Mouse (Mus musculus) layer of hippocampus, adult 2 months (tissue): ENCODE results near the gene Slc35c2. TPM values are rescaled to one million over a fixed set of nuclear protein-coding genes. Genes with fewer than 3 reads are reported as not detected.

Experiments used
- DNase-seq, 2 experiments: peaks; one replicate each; pipeline ENCODE4 v3.0.0; 2022; ENCODE audit warnings: low spot score in 2 of 2
- H3K27ac ChIP-seq: fragments of 200-600 bp; 2 replicates; pipeline ENCODE4 v1.8.1; 2022
- H3K4me3 ChIP-seq: fragments of 200-600 bp; 2 replicates; pipeline ENCODE4 v1.8.1; 2022; ENCODE audit warnings: mild to moderate bottlenecking
- CTCF ChIP-seq: fragments of 200-600 bp; conservative IDR thresholded peaks from 2 replicates; pipeline ENCODE4 v1.8.1; 2022; ENCODE audit warnings: antibody characterized with exemption, mild to moderate bottlenecking, moderate library complexity
- total RNA-seq, 2 experiments: library from RNA; stranded (reverse); gene quantifications; 2 replicates each; pipeline ENCODE4 v1.2.3; 2021

Gene Slc35c2
- total RNA-seq, 2 experiments from 2014 or later: 94.6 to 98.4 TPM

DNA sequence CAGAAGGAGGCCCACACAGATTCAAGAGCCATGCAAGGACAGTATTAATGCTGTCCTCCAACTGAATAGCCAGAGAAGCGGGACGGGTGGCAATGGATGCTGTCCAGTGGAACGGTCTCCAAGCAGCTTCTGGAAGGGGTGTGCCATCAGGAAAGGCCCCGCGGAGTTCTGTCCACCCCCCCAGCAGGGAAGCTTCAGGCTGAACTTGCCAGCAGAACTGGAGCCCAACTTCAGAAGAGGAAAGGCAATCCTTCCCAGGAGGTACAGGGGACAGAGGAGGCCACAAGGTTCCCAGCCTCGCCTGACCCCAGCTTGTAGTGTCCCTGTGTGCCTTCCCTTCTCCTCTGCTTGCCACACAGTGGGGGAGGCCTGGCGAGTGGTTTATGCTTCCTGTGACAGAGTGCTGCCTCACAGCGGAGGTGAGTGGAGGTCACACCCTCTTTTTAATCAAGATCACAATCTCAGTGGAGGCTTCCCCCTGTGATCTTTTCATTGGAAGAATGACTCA lies 33.8 kb upstream of the Slc35c2 start:
- peak overlapping the region; percentile 98 for H3K27ac ChIP-seq
- peak overlapping the region; percentile 14; the same call in 1 of the 2 replicates for H3K4me3 ChIP-seq
- no peak for DNase-seq
- TF ChIP-seq CTCF: peak; percentile 35; the same call in 1 of the 2 replicates

DNA sequence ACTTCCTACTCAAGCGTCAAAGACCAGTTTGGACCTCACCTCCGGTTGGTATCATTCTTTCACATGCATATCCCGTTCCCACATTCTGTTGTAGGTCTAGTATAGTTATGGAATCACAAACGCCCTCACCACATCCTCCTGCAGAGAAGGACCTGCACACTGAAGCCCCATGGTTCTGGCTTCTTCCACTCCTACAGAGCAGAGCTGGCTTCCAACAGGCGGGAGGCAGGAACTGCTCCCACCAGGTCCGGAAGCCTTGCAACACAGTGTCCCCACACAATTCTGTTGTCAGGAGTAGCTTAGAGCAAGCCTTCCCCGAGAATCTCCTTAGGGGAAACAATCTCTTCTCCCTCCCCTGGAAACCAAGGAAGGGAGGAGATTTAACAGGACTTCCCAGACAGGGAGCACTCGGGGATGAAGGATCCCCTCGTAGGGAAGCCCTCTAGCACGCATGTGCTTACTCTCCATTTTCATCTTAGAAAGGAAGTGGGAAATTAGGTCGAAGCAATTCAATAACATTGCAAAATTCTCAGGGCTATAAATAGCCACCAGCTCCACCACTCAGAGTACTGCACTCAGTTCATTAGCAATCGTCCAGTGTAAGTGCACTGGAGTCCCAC lies 33.0 kb upstream of the Slc35c2 start:
- peak; percentile 48 for TF ChIP-seq CTCF
- peak overlapping the region; percentile 23 for H3K4me3 ChIP-seq
- DNase-seq: no peak
- H3K27ac ChIP-seq: peak overlapping the region; percentile 98

DNA sequence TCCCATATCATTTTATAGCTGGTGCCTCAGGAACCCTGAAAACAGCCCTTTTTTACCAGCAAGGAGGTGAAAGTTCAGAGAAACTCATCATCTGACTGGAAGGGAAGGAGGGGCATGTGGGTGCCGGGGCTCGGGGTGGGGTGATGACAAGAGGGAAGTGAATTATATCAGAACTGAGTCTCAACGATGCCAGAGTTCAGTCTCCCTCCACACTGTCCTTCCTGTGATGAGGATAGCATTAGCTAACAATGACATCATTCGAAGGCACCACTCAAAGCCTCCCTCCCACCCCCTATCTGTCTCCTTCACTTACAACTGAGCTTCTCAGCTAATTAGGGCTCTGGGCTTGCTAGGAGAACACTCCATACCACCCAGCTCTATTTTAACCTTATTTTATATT lies 31.8 kb upstream of the Slc35c2 start:
- Histone ChIP-seq H3K27ac (peak overlapping the region; percentile 98), H3K4me3 (no peak overlapping the region)
- no peak for DNase-seq
- TF ChIP-seq CTCF: no peak

DNA sequence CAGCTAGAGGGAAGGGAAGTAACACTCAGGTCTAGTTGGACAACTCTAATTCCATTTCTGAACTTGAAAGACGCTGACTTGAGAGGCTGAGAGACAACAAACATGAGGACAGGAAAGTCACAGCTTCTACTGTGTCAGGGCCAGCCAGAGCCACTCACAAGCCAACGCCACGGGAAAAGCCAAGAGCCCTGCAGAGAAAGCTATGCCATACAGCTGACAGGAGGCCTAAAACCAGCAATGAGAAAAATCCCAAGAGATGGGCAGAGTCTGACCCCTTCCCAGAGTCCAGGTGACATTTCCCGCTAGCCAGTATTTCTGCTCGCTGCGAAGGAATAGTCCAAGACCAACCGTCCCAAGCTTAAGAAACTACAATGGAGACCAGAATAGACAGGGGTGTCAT lies 31.3 kb upstream of the Slc35c2 start:
- peak overlapping the region; percentile 98 for H3K27ac ChIP-seq
- DNase-seq: no peak
- TF ChIP-seq CTCF: no peak
- no peak overlapping the region for H3K4me3 ChIP-seq

DNA sequence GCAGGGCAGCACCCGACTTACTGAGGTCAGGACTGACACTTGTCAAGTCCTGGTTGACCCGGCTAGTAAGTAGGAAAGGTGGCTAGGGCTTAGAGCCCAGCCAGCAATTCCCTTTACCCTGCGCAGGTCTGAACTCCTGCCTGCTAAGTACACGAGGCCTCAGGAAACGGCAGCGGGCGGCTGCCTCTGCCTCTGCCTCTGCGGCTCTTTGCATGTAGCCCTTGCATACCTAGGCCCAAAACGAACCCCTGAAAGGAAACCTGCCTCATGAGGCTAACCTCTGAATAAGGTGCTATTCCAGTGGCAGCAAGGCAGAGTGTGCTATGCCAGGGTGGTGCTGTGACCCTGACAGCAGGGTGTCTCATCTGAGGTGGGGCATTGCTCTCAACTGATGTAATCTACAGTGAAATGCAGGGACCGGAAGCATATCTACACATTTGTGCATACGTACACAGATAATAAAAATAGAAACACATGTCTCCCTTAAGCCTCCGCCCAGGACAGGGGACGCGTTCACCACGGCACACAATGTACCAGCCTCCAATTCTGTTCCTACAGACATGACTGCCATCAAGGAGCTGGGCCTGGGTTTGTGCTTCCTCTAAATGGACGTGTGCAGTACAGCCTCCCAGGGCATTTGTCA lies 30.1 kb upstream of the Slc35c2 start:
- TF ChIP-seq CTCF: no peak
- no peak for DNase-seq
- peak overlapping the region; percentile 98 for H3K27ac ChIP-seq
- no peak overlapping the region for H3K4me3 ChIP-seq

DNA sequence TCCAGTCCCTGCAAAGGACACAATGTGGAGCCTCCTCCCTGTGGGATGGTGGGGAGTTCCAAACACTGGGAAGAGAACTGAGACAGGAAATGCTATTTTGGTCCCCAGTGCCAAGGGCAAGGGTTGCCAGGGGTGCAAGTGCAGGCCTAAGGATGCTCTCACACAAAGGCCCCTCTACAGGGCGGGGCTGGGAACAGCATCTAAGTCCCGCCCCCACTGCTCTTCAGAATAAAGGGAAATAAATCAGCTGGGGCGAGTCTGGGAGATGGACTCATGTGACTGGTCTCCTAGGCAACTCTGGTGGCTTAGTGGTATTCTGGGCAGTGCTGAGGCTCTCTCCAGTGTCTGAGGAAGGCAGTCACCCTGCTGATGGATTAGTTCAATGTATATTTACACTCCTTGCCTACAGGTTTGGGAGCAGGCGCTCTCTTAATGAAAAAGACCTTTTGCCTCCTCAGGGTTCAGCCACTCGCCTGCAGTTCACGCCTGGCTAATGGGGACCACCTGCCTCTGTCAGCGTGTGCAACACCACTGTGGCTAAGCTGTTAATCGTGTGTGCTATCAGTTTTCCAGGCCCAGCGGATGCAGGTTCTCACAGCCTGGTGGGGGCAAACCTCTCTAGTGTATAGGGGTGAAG lies 29.3 kb upstream of the Slc35c2 start:
- H3K27ac ChIP-seq: peak overlapping the region; percentile 98
- peak overlapping the region; percentile 23; the same call in 1 of the 2 replicates for H3K4me3 ChIP-seq
- TF ChIP-seq CTCF: peak; percentile 29
- DNase-seq: peak; percentile 62 to 85

DNA sequence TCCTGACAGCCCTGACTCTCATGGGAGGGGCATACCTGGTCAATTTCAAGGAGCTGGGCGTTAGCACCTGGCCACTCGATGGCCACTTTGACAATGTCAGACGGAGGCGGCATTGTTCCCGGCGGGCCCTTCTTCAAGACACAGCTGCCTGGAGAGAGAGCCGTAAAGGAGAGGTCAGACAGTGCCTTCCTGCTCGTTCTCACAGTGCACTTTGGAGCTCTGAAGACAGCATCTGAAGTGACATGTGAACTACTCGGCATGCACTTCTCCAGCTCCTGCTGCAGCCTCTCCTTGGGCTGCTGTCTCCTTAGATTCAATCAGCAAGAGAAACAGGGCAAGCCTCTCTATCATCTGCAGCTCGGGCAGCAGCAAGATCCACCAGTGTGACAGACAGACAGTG lies 28.5 kb upstream of the Slc35c2 start:
- Histone ChIP-seq H3K27ac (peak overlapping the region; percentile 98), H3K4me3 (no peak overlapping the region; the same call in 1 of the 2 replicates)
- DNase-seq: no peak
- no peak for TF ChIP-seq CTCF

DNA sequence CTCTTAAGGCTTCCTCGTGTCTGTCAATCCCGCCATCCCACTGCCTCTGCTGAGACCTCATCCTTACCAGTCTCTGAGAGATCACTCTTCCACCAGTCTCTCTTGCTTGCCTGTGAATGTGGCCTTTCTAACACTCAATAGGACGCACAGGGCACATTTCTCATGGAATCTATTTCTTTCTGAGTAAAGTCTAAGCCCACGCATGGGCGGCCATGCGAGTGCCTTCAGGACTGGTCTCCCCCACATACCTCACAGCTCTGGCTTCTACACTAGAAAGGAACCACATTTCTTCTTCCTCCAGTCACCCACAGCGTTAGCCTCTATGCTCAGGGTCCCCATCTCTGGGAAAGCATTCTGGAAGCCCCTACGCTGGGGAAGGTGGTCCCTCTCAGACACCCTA lies 26.5 kb upstream of the Slc35c2 start:
- Histone ChIP-seq H3K27ac (peak overlapping the region; percentile 18; the same call in 1 of the 2 replicates), H3K4me3 (no peak overlapping the region)
- DNase-seq: no peak
- TF ChIP-seq CTCF: no peak

DNA sequence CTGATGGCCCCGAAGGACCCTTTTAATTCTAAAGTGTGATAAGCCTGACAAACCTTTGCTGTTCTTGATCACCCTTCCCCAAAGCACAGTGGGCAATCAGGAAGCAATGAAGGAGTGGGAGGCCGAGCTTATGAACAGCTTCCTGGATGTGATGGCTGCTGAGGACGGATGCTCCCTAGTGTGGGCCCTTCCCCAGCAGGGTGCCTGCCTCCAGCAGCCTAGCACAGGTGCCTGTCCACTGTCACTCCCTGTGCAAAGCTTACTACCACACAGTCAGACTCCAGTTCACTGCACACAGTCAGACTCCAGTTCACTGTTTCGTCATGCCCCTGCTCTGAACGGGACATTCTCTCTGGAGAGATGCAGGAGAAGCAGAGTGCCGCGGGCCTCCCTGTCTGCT lies 24.7 kb upstream of the Slc35c2 start:
- no peak overlapping the region for H3K4me3 ChIP-seq
- no peak for DNase-seq
- peak overlapping the region; percentile 83 for H3K27ac ChIP-seq
- no peak for TF ChIP-seq CTCF

DNA sequence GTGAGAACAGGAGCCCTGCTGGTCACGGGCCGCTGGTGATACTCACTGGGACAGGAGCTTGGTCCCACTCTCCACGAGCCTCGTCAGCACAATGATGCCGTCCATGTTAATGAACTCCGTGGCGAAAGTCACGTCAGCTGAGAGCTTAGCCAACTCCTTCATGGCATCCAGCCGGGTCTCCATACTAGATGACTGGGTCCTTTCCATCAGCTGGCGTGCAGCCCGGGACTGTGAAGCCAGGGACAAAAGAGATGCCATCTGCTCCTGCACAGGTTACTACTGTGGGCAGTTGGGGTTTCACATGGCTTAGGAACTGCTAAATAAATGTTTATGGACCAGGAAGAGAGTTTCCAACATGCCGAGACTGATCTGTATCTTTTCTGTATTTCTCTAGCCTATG lies 23.9 kb upstream of the Slc35c2 start:
- no peak overlapping the region for H3K4me3 ChIP-seq
- TF ChIP-seq CTCF: no peak
- no peak for DNase-seq
- H3K27ac ChIP-seq: peak overlapping the region; percentile 83

DNA sequence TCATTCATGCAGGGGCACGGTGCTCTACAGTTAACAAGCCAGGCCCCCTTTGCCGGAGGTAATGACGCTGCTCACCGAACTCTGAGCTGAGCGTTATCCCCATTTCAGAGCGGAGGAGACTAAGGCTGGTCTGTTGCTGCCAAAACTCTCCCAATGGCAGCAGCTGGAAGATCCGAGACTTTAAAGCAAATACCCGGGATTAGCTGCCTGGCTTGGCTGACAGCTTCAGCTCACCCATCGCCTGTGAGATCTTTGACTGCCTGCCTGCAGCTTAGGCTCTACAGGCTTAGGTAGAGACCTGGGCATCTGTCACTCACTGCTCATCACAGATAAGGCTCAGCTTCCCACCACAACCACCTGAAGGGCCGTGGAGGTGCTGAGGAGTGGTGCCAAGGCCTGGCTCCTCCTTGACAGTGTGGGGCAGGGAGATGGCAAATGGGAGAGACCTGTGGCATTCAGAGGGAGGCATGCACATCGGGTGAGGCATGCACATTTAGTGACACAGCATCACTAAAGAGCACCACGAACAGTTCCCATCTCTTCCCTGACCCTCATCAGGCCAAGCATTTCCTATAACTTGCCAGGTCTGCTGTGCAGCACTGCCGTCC lies 23.3 kb upstream of the Slc35c2 start:
- no peak for DNase-seq
- Histone ChIP-seq H3K4me3 (no peak overlapping the region), H3K27ac (peak overlapping the region; percentile 83)
- TF ChIP-seq CTCF: no peak

DNA sequence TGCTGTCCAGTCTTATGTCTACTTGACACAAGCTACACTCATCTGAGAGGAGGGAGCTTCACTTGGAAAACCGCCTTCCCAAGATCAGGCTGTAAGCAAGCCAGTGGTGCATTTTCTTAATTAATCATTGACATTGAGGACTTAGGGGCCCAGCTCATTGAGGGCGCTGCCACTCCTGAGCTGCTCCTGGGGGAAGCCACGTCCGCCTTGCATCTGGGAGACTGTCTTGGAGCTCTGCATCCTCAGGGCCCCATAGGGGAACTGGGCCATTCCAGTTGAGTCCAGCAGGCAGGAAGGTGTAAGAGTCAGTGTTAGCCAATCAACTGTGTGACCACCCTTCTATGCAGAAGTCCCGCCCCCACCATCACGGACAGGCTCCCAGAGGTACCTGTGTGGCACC lies 20.1 kb upstream of the Slc35c2 start:
- no peak for DNase-seq
- TF ChIP-seq CTCF: no peak
- no peak overlapping the region for H3K4me3 ChIP-seq
- H3K27ac ChIP-seq: no peak overlapping the region

DNA sequence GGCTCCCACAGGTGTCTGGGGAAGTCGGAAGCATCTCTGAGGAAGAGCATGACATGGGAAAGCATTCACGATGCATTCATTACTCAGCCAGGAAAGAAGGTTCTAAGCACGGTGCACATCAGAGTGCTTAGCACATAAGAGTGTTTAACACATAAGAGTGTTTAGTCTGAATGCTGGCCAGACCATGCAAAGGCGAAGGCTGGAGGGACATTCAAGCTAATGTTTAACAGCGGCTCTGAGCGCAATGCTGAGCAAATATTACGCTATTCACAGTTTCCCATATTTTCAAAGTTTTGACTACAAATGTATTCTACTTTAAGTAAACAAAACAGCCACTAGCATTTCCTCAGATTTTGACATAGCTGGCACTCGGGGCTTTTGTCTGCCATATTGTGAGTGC lies 17.8 kb upstream of the Slc35c2 start:
- no peak for TF ChIP-seq CTCF
- no peak for DNase-seq
- no peak overlapping the region for H3K4me3 ChIP-seq
- peak overlapping the region; percentile 43; the same call in 1 of the 2 replicates for H3K27ac ChIP-seq
